Mouse (Mus musculus) heart, embryonic 16.5 days (tissue): ENCODE measurements around the gene Mns1. TPM values are rescaled to one million over a fixed set of nuclear protein-coding genes. Genes with fewer than 3 reads are reported as not detected.
A peak's percentile ranks its signal among the peaks of the same experiment; 100 is the strongest.

Experiments used
- ATAC-seq: fragments of 200-750 bp; cut with Nextera tagmentation; replicated peaks from 2 replicates; pipeline ENCODE4 v1.8.0; 2017; ENCODE audit warnings: moderate number of reproducible peaks; ENCODE audit not compliant: insufficient read depth, low FRiP score; ENCODE audit errors: extremely low read depth
- H3K27ac ChIP-seq: fragments of 300-500 bp; sonication (generic); 2 replicates; pipeline ENCODE4 v1.5.1; 2014; ENCODE audit warnings: mild to moderate bottlenecking, low read length, control low read depth, moderate library complexity
- H3K27me3 ChIP-seq: fragments of 300-500 bp; sonication (generic); 2 replicates; pipeline ENCODE4 v1.6.1; 2014; ENCODE audit warnings: low read length, mixed read lengths; ENCODE audit not compliant: control insufficient read depth, insufficient read depth
- H3K36me3 ChIP-seq: fragments of 300-500 bp; sonication (generic); 2 replicates; pipeline ENCODE4 v1.6.1; 2014; ENCODE audit not compliant: control insufficient read depth, insufficient read depth
- H3K4me1 ChIP-seq: fragments of 300-500 bp; sonication (generic); 2 replicates; pipeline ENCODE4 v1.6.1; 2014; ENCODE audit warnings: low read length, mixed read lengths; ENCODE audit not compliant: control insufficient read depth, insufficient read depth
- H3K4me2 ChIP-seq: fragments of 300-500 bp; sonication (generic); 2 replicates; pipeline ENCODE4 v1.6.1; 2014; ENCODE audit warnings: low read depth, mild to moderate bottlenecking, control low read depth, low read length
- H3K4me3 ChIP-seq: fragments of 300-500 bp; sonication (generic); 2 replicates; pipeline ENCODE4 v1.5.1; 2014; ENCODE audit warnings: mild to moderate bottlenecking, control low read depth, low read length
- H3K9ac ChIP-seq: fragments of 300-500 bp; sonication (generic); 2 replicates; pipeline ENCODE4 v1.6.1; 2014; ENCODE audit warnings: low read length, control low read depth
- H3K9me3 ChIP-seq: fragments of 300-500 bp; sonication (generic); replicated peaks from 2 replicates; pipeline ENCODE4 v1.6.1; 2016; ENCODE audit warnings: low read length; ENCODE audit not compliant: control insufficient read depth
- WGBS: fragments of 180-500 bp; shearing (Covaris S2); extraction: QIAGEN DNeasy Blood & Tissue Kit; methylation state at CpG from one replicate; pipeline ENCODE4 v1.1.7; 2014; 5-methylcytosine and 5-hydroxymethylcytosine counted together
- polyA plus RNA-seq: library from polyadenylated mRNA; unstranded; fragments of >200 nt; fragmentation: Nextera tagmentation; extraction: Ambion mirVana; gene quantifications from 2 replicates; pipeline ENCODE4 v1.2.1, GENCODE M21; 2015

Mns1 gene
- polyA plus RNA-seq, 1 experiment from 2014 or later = 25.2 TPM

- Histone ChIP-seq H3K4me2 (no peak overlapping the region), H3K27ac (no peak overlapping the region), H3K9me3 (no peaks in the 10 kb centered on the region), H3K4me1 (no peaks in the 10 kb centered on the region), H3K9ac (no peak overlapping the region), H3K36me3 (0 out of 2 replicates have a peak, but pooled peaks cover 3% of the 10 kb centered on the region), H3K4me3 (no peak overlapping the region), H3K27me3 (no peaks in the 10 kb centered on the region)
- ATAC-seq = no peak
- WGBS = 77% methylated on average over 6 of the region's 6 CpGs
These were observed 39.5 kb downstream of the Mns1 start for GRCm38 (mm10) chr9:72477306-72477705.

- WGBS = 79% methylated on average over 1 of the region's 1 CpGs
- Histone ChIP-seq H3K27me3 (no peaks in the 10 kb centered on the region), H3K9ac (no peak overlapping the region), H3K4me3 (no peak overlapping the region), H3K36me3 (no peaks in the 10 kb centered on the region; the same call in 1 of the 2 replicates), H3K4me1 (no peaks in the 10 kb centered on the region), H3K27ac (no peak overlapping the region), H3K9me3 (no peaks in the 10 kb centered on the region), H3K4me2 (no peak overlapping the region)
- ATAC-seq = no peak
These were observed 41.5 kb downstream of the Mns1 start for GRCm38 (mm10) chr9:72479276-72479675.

- Histone ChIP-seq H3K27me3 (no peaks in the 10 kb centered on the region), H3K4me3 (no peak overlapping the region), H3K4me1 (peaks cover 9% of the 10 kb centered on the region; the same call in 1 of the 2 replicates), H3K27ac (no peak overlapping the region), H3K9me3 (no peaks in the 10 kb centered on the region), H3K9ac (no peak overlapping the region), H3K4me2 (no peak overlapping the region), H3K36me3 (no peaks in the 10 kb centered on the region)
- no peak for ATAC-seq
These were observed 50.7 kb downstream of the Mns1 start for GRCm38 (mm10) chr9:72488523-72488922.

GRCm38 (mm10) chr9:72489131-72489530, 51.3 kb downstream of the Mns1 start:
- no peak overlapping the region for H3K4me2 ChIP-seq
- 89% methylated on average over 5 of the region's 5 CpGs for WGBS
- ATAC-seq = no peak
- H3K27me3 ChIP-seq = no peaks in the 10 kb centered on the region
- H3K4me1 ChIP-seq = peaks cover 9% of the 10 kb centered on the region; the same call in 1 of the 2 replicates
- H3K9ac ChIP-seq = no peak overlapping the region
- no peaks in the 10 kb centered on the region for H3K36me3 ChIP-seq
- H3K9me3 ChIP-seq = no peaks in the 10 kb centered on the region
- H3K27ac ChIP-seq = no peak overlapping the region
- no peak overlapping the region for H3K4me3 ChIP-seq

GRCm38 (mm10) chr9:72491559-72492193, 53.9 kb downstream of the Mns1 start:
- Histone ChIP-seq H3K4me3 (peak overlapping the region; percentile 72), H3K4me1 (peaks cover 9% of the 10 kb centered on the region; the same call in 1 of the 2 replicates), H3K27ac (peak overlapping the region; percentile 97), H3K9ac (peak overlapping the region; percentile 81), H3K36me3 (no peaks in the 10 kb centered on the region), H3K27me3 (no peaks in the 10 kb centered on the region), H3K9me3 (no peaks in the 10 kb centered on the region), H3K4me2 (peak overlapping the region; percentile 95)
- under 1% methylated on average over 32 of the region's 32 CpGs for WGBS
- ATAC-seq = peak; percentile 94

- Histone ChIP-seq H3K36me3 (no peaks in the 10 kb centered on the region), H3K27ac (peak within 1 kb of the TSS; percentile 97), H3K27me3 (no peaks in the 10 kb centered on the region), H3K4me3 (peak within 1 kb of the TSS; percentile 72), H3K9ac (peak within 1 kb of the TSS; percentile 81), H3K4me1 (peaks cover 9% of the 10 kb centered on the region; the same call in 1 of the 2 replicates), H3K4me2 (peak within 1 kb of the TSS; percentile 95), H3K9me3 (no peaks in the 10 kb centered on the region)
- 3% methylated on average over 6 of the region's 6 CpGs for WGBS
- peak; percentile 74 for ATAC-seq
These were observed 54.4 kb downstream of the Mns1 start, which contains the start of gene Tex9 for GRCm38 (mm10) chr9:72492194-72492565. Gene Tex9, minus strand, starts transcription at chr9:72492212.

GRCm38 (mm10) chr9:72493465-72493864, 55.7 kb downstream of the Mns1 start:
- Histone ChIP-seq H3K27ac (no peak overlapping the region), H3K27me3 (no peaks in the 10 kb centered on the region), H3K36me3 (no peaks in the 10 kb centered on the region), H3K9ac (no peak overlapping the region), H3K4me1 (peaks cover 9% of the 10 kb centered on the region; the same call in 1 of the 2 replicates), H3K9me3 (no peaks in the 10 kb centered on the region), H3K4me3 (no peak overlapping the region), H3K4me2 (no peak overlapping the region)
- ATAC-seq = no peak
- WGBS = 94% methylated on average over 2 of the region's 2 CpGs

GRCm38 (mm10) chr9:72493984-72494685, 56.3 kb downstream of the Mns1 start:
- WGBS = 83% methylated on average over 3 of the region's 3 CpGs
- H3K9ac ChIP-seq = no peak overlapping the region

GRCm38 (mm10) chr9:72496691-72497090, 58.9 kb downstream of the Mns1 start:
- WGBS = 66% methylated on average over 2 of the region's 2 CpGs
- Histone ChIP-seq H3K4me1 (peaks cover 3% of the 10 kb centered on the region; the same call in 1 of the 2 replicates), H3K9ac (no peak overlapping the region), H3K27ac (no peak overlapping the region), H3K27me3 (no peaks in the 10 kb centered on the region), H3K9me3 (no peaks in the 10 kb centered on the region), H3K4me3 (no peak overlapping the region), H3K4me2 (no peak overlapping the region), H3K36me3 (no peaks in the 10 kb centered on the region)
- no peak for ATAC-seq

More at GRCm38 (mm10) chr9:72493984-72494685, 56.3 kb downstream of the Mns1 start:
- no peaks in the 10 kb centered on the region for H3K36me3 ChIP-seq
- peaks cover 9% of the 10 kb centered on the region; the same call in 1 of the 2 replicates for H3K4me1 ChIP-seq
- H3K4me3 ChIP-seq = no peak overlapping the region
- no peaks in the 10 kb centered on the region for H3K27me3 ChIP-seq
- no peak for ATAC-seq
- no peak overlapping the region for H3K4me2 ChIP-seq
- no peak overlapping the region for H3K27ac ChIP-seq
- no peaks in the 10 kb centered on the region for H3K9me3 ChIP-seq
